Mouse (Mus musculus): ENCODE results near the gene Olfr678. TPM values are rescaled to one million over a fixed set of nuclear protein-coding genes. Genes with fewer than 3 reads are reported as not detected.
"Not testable (repeated sequence)": the region's sequence is repeated elsewhere in the genome, so short reads cannot be mapped to it uniquely, and the experiment has no call there.

Gene Olfr678
- not detected for total RNA-seq (2021)
- long read RNA-seq, experiment 1, result 0 reads
- long read RNA-seq, experiment 2, result 0 reads

DNA sequence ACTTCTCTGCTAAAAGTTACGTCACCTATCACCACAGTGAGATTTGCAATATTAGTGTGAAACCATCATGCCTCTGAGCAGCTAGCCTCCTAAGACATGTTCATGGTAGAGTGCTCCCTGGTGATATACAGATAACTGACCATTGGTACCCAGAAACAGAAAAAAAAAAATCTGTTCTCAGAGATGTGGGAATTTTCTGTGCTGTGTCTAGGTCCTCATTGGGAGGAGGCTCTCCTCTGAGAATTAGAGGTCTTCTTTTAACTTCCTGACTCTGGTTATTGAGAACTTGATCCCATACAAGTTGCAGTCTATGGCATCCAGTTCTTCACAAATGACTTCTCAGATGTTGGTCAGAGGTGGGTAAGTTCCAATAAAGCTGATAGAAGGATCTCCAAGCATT lies at the start of gene Olfr678:
Olfr678 (plus strand) TSS at position 301 of the 400 bp plus-strand sequence.
- no peak for TF ChIP-seq CTCF (conservative IDR thresholded peaks at IDR 0.05)
- Histone ChIP-seq H3K27ac (no peak within 1 kb of the TSS), H3K4me3 (no peak within 1 kb of the TSS)
- no peak for DNase-seq (ENCODE audit: low spot score in 2 of 2)

- Histone ChIP-seq H3K4me3 (no peak overlapping the region), H3K27ac (no peak overlapping the region)
- peak; percentile 40 for TF ChIP-seq CTCF (conservative IDR thresholded peaks at IDR 0.05)
- no peak for DNase-seq (ENCODE audit: low spot score in 2 of 2)
These were observed 41.7 kb upstream of the Olfr678 start for GRCm38 (mm10) chr7:105022530-105022929.

DNA sequence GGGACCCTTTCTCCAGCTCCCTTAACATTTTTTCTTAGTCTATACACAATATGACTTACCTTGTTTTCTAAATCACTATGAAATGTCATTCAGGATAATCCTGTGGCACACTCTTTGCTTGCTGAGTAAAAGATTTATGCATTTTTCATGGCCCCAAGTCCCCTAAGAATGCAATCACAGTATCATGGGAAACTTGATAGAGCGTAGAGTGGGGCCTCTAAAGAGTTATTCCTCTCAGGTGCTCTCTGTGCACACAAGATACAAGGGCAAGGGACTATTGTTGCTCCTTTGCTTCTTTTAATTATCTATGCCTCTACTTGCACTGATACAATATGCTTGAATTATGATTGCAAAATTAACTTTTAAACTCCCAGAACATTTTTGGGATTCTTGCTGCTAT lies 35.9 kb upstream of the Olfr678 start, which contains the start of gene Olfr675:
Olfr675 (minus strand) TSS at position 101 of the 400 bp plus-strand sequence.
- DNase-seq (ENCODE audit: low spot score in 2 of 2), result no peak
- no peak within 1 kb of the TSS for H3K27ac ChIP-seq
- no peak for TF ChIP-seq CTCF (conservative IDR thresholded peaks at IDR 0.05)
- H3K4me3 ChIP-seq, result no peak within 1 kb of the TSS

GRCm38 (mm10) chr7:105032398-105032797 lies 31.9 kb upstream of the Olfr678 start, which contains the start of gene Olfr676:
Gene Olfr676 (plus strand): TSS chr7:105032698.
- H3K4me3 ChIP-seq, result no peak within 1 kb of the TSS
- TF ChIP-seq CTCF (conservative IDR thresholded peaks at IDR 0.05), result no peak
- no peak within 1 kb of the TSS for H3K27ac ChIP-seq
- DNase-seq (ENCODE audit: low spot score in 2 of 2), result no peak

DNA sequence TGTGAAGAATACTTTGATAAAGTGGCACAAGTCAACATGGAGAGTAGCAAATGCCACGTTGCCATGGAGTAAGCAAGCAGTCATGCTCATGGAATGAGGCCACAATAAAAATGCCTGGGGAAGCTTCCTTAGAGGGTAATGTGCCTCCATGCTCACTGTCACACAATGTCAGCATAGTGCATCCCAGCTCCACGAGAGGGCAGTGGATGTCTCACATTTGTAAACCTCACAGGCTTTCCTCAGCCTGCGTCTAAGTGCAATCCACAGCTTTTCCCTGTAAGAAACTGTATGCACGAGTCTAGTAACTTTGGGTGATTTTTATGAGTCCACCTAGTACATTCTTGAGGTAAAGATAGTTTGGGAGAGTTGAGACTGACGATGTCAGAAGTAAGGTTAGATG lies 30.4 kb upstream of the Olfr678 start:
- 0 out of 2 replicates have a peak, but pooled peaks have one; percentile 8 for TF ChIP-seq CTCF (conservative IDR thresholded peaks at IDR 0.05)
- H3K4me3 ChIP-seq; H3K27ac ChIP-seq; DNase-seq (ENCODE audit: low spot score in 2 of 2): not testable (repeated sequence)

- H3K27ac ChIP-seq, result no peak overlapping the region
- H3K4me3 ChIP-seq, result no peak overlapping the region
- DNase-seq (ENCODE audit: low spot score in 2 of 2), result no peak
- TF ChIP-seq CTCF (conservative IDR thresholded peaks at IDR 0.05), result peak; percentile 64
These were observed 5.3 kb upstream of the Olfr678 start for GRCm38 (mm10) chr7:105058951-105059350.

- TF ChIP-seq CTCF (conservative IDR thresholded peaks at IDR 0.05), result no peak
- no peak for DNase-seq (ENCODE audit: low spot score in 2 of 2)
- no peak within 1 kb of the TSS for H3K27ac ChIP-seq
These were observed 16.6 kb downstream of the Olfr678 start, which contains the start of gene Olfr679 for GRCm38 (mm10) chr7:105080905-105081304. Gene Olfr679 (plus strand): TSS chr7:105081205.

GRCm38 (mm10) chr7:105092717-105093116 lies 28.4 kb downstream of the Olfr678 start, which contains the start of gene Olfr680-ps1:
Gene Olfr680-ps1 (minus strand): TSS chr7:105092817.
- H3K4me3 ChIP-seq; DNase-seq (ENCODE audit: low spot score in 2 of 2); H3K27ac ChIP-seq: not testable (repeated sequence)

More at GRCm38 (mm10) chr7:105080905-105081304, 16.6 kb downstream of the Olfr678 start, which contains the start of gene Olfr679:
- no peak within 1 kb of the TSS for H3K4me3 ChIP-seq

DNA sequence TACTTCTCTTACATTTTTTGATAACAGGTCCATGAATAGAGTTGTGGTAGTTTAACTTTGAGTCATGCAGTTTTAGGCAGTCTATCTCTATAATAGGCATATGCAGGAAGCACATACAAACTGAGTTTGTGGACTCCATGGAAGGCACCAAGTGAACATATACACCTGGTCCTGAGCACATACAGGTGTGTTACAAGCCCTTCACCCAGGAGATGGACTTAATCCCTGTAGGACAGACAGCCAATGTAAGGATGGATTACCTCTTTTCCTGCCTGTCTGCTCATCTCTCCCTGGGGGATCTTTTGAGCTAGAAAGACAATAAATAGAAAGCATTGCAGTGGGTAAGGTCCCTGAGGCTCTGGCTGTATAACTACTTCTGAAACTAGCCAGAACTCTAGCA lies 52.3 kb downstream of the Olfr678 start, which contains the start of gene Olfr681:
Olfr681 (plus strand) TSS at position 301 of the 400 bp plus-strand sequence.
- DNase-seq (ENCODE audit: low spot score in 2 of 2), result no peak
- Histone ChIP-seq H3K4me3 (no peak within 1 kb of the TSS), H3K27ac (no peak within 1 kb of the TSS)
- TF ChIP-seq CTCF (conservative IDR thresholded peaks at IDR 0.05), result no peak

Other genes with a start within 250 kb of the Olfr678 start
- not detected for gene Usp17lb, start 221.9 kb upstream of the Olfr678 start, total RNA-seq (2021)
- not detected for gene Usp17la, start 207.5 kb upstream of the Olfr678 start, total RNA-seq (2021)
- gene Olfr665, start 186.4 kb upstream of the Olfr678 start, total RNA-seq (2021), result not detected
- gene Olfr666, start 168.5 kb upstream of the Olfr678 start, total RNA-seq (2021), result not detected
- not detected for gene Olfr667, start 143.0 kb upstream of the Olfr678 start, total RNA-seq (2021)
- gene Olfr668, start 136.4 kb upstream of the Olfr678 start, total RNA-seq (2021), result not detected
- gene Olfr669, start 130.2 kb upstream of the Olfr678 start, total RNA-seq (2021), result not detected
- gene Olfr670, start 101.9 kb upstream of the Olfr678 start, total RNA-seq (2021), result not detected
- gene Olfr671, start 85.3 kb upstream of the Olfr678 start, total RNA-seq (2021), result not detected
- not detected for gene Olfr672, start 62.4 kb upstream of the Olfr678 start, total RNA-seq (2021)
- gene Olfr675, start 36.0 kb upstream of the Olfr678 start, total RNA-seq (2021), result not detected
- gene Olfr676, start 31.8 kb upstream of the Olfr678 start, total RNA-seq (2021), result not detected
- gene Olfr677, start 13.1 kb upstream of the Olfr678 start, total RNA-seq (2021), result not detected
- not detected for gene Olfr679, start 16.7 kb downstream of the Olfr678 start, total RNA-seq (2021)
- not detected for gene Olfr680-ps1, start 28.3 kb downstream of the Olfr678 start, total RNA-seq (2021)
- not detected for gene Olfr681, start 52.4 kb downstream of the Olfr678 start, total RNA-seq (2021)
- under 1 TPM in 1 of 2 experiments, not detected in 1; 0.25 TPM for gene Olfr683, start 82.5 kb downstream of the Olfr678 start, total RNA-seq (2021)
- gene Olfr684, start 99.2 kb downstream of the Olfr678 start, total RNA-seq (2021), result not detected
- gene Olfr685, start 121.5 kb downstream of the Olfr678 start, total RNA-seq (2021), result not detected
- gene Olfr686, start 143.0 kb downstream of the Olfr678 start, total RNA-seq (2021), result not detected
- not detected for gene Olfr688, start 223.6 kb downstream of the Olfr678 start, total RNA-seq (2021)
- gene Olfr689, start 246.7 kb downstream of the Olfr678 start, total RNA-seq (2021), result not detected